Mouse (Mus musculus) MEL-GATA-1-ER (cell line): ENCODE data around the gene Efna1.

Experiments used
- DNase-seq: peaks from one replicate; pipeline ENCODE4 v3.0.0-alpha.2; 2012; ENCODE audit warnings: low read depth; ENCODE audit errors: extremely low read depth

Efna1 gene

GRCm38 (mm10) chr3:89280606-89281511 is at the start of gene Efna1:
Gene Efna1 (minus strand): TSS chr3:89281142.
- no peak for DNase-seq

- no peak for DNase-seq
Observed at GRCm38 (mm10) chr3:89330346-89330745, 49.4 kb upstream of the Efna1 start.

GRCm38 (mm10) chr3:89328623-89329022 is 47.7 kb upstream of the Efna1 start:
- DNase-seq: no peak

- DNase-seq: no peak
Observed at GRCm38 (mm10) chr3:89327371-89327870, 46.5 kb upstream of the Efna1 start.

GRCm38 (mm10) chr3:89325882-89326281 is 44.9 kb upstream of the Efna1 start:
- no peak for DNase-seq

GRCm38 (mm10) chr3:89322514-89323165 is 41.7 kb upstream of the Efna1 start, which contains the start of gene Efna3:
Gene Efna3 (minus strand): TSS chr3:89322965.
- no peak for DNase-seq

GRCm38 (mm10) chr3:89322131-89322500 is 41.2 kb upstream of the Efna1 start:
- no peak for DNase-seq

GRCm38 (mm10) chr3:89321183-89322130 is 40.5 kb upstream of the Efna1 start:
- DNase-seq: no peak

- no peak for DNase-seq
Observed at GRCm38 (mm10) chr3:89320581-89321182, 39.7 kb upstream of the Efna1 start.

GRCm38 (mm10) chr3:89319591-89320350 is 38.8 kb upstream of the Efna1 start:
- DNase-seq: no peak

- no peak for DNase-seq
Observed at GRCm38 (mm10) chr3:89318971-89319590, 38.1 kb upstream of the Efna1 start.

GRCm38 (mm10) chr3:89318316-89318715 is 37.4 kb upstream of the Efna1 start:
- no peak for DNase-seq

GRCm38 (mm10) chr3:89317246-89317645 is 36.3 kb upstream of the Efna1 start:
- no peak for DNase-seq

GRCm38 (mm10) chr3:89316833-89317232 is 35.9 kb upstream of the Efna1 start:
- DNase-seq: peak; percentile 68

GRCm38 (mm10) chr3:89315930-89316831 is 35.2 kb upstream of the Efna1 start:
- no peak for DNase-seq

- no peak for DNase-seq
Observed at GRCm38 (mm10) chr3:89315195-89315929, 34.4 kb upstream of the Efna1 start.

GRCm38 (mm10) chr3:89314791-89315190 is 33.8 kb upstream of the Efna1 start:
- no peak for DNase-seq

GRCm38 (mm10) chr3:89314340-89314739 is 33.4 kb upstream of the Efna1 start:
- no peak for DNase-seq
